Mouse (Mus musculus) liver, embryonic 15.5 days (tissue): Measurements from ENCODE around the gene Vash1. TPM values are rescaled to one million over a fixed set of nuclear protein-coding genes. Genes with fewer than 3 reads are reported as not detected.

ENCODE experiments used
- ATAC-seq: fragments of 200-750 bp; cut with Nextera tagmentation; 2 replicates; pipeline ENCODE4 v1.8.0; 2017; ENCODE audit warnings: moderate number of reproducible peaks, mild to moderate bottlenecking, moderate library complexity; ENCODE audit not compliant: insufficient read depth
- H3K27ac ChIP-seq: fragments of 300-500 bp; sonication (generic); replicated peaks from 2 replicates; pipeline ENCODE4 v1.5.1; 2015; ENCODE audit warnings: mild to moderate bottlenecking, inconsistent platforms
- H3K27me3 ChIP-seq: fragments of 300-500 bp; sonication (generic); 2 replicates; pipeline ENCODE4 v1.6.1; 2015; ENCODE audit warnings: mild to moderate bottlenecking, inconsistent platforms
- H3K36me3 ChIP-seq: fragments of 300-500 bp; sonication (generic); replicated peaks from 2 replicates; pipeline ENCODE4 v1.6.1; 2015; ENCODE audit warnings: moderate library complexity, mild to moderate bottlenecking, inconsistent platforms
- H3K4me1 ChIP-seq: fragments of 300-500 bp; sonication (generic); replicated peaks from 2 replicates; pipeline ENCODE4 v1.6.1; 2015; ENCODE audit warnings: inconsistent platforms
- H3K4me2 ChIP-seq: fragments of 300-500 bp; sonication (generic); 2 replicates; pipeline ENCODE4 v1.6.1; 2015; ENCODE audit warnings: moderate library complexity, mild to moderate bottlenecking, inconsistent platforms
- H3K4me3 ChIP-seq: fragments of 300-500 bp; sonication (generic); replicated peaks from 2 replicates; pipeline ENCODE4 v1.5.1; 2015; ENCODE audit warnings: mild to moderate bottlenecking, inconsistent platforms
- H3K9ac ChIP-seq: fragments of 300-500 bp; sonication (generic); 2 replicates; pipeline ENCODE4 v1.6.1; 2015; ENCODE audit warnings: moderate library complexity, mild to moderate bottlenecking, inconsistent platforms
- H3K9me3 ChIP-seq: fragments of 300-500 bp; sonication (generic); replicated peaks from 2 replicates; pipeline ENCODE4 v1.6.1; 2016; ENCODE audit warnings: inconsistent platforms
- WGBS: fragments of 180-500 bp; shearing (Covaris S2); methylation state at CpG from one replicate; pipeline ENCODE4 v1.1.7; 2015; ENCODE audit warnings: mixed read lengths; ENCODE audit not compliant: insufficient replicate concordance; 5-methylcytosine and 5-hydroxymethylcytosine counted together
- polyA plus RNA-seq: library from polyadenylated mRNA; unstranded; fragments of >200 nt; fragmentation: Nextera tagmentation; extraction: Ambion mirVana; gene quantifications from 2 replicates; pipeline ENCODE4 v1.2.1, GENCODE M21; 2015

Gene Vash1
- polyA plus RNA-seq, 1 experiment from 2014 or later: 0.93 TPM

GRCm38 (mm10) chr12:86724300-86724699 is 45.8 kb downstream of the Vash1 start:
- Histone ChIP-seq H3K4me2 (no peak overlapping the region), H3K27ac (no peak overlapping the region), H3K4me3 (no peak overlapping the region), H3K9me3 (no peaks in the 10 kb centered on the region), H3K4me1 (peaks cover 10% of the 10 kb centered on the region), H3K36me3 (no peaks in the 10 kb centered on the region), H3K27me3 (peaks cover 9% of the 10 kb centered on the region; the same call in 1 of the 2 replicates), H3K9ac (no peak overlapping the region)
- 70% methylated on average over 2 of the region's 2 CpGs for WGBS
- no peak for ATAC-seq

GRCm38 (mm10) chr12:86725706-86726105 is 47.2 kb downstream of the Vash1 start:
- under 1% methylated on average over 19 of the region's 19 CpGs for WGBS
- Histone ChIP-seq H3K4me2 (peak overlapping the region; percentile 98), H3K27ac (no peak overlapping the region), H3K36me3 (no peaks in the 10 kb centered on the region), H3K9me3 (no peaks in the 10 kb centered on the region), H3K9ac (peak overlapping the region; percentile 54), H3K4me1 (peaks cover 10% of the 10 kb centered on the region), H3K27me3 (peaks cover 9% of the 10 kb centered on the region; the same call in 1 of the 2 replicates), H3K4me3 (peak overlapping the region; percentile 66)
- ATAC-seq: peak; percentile 58

GRCm38 (mm10) chr12:86726120-86726640 is 47.7 kb downstream of the Vash1 start, which contains the start of gene Angel1:
Angel1 (minus strand) TSS chr12:86726460.
- WGBS: under 1% methylated on average over 44 of the region's 44 CpGs
- peaks cover 10% of the 10 kb centered on the region for H3K4me1 ChIP-seq
- peak within 1 kb of the TSS; percentile 98 for H3K4me2 ChIP-seq
- peak within 1 kb of the TSS; percentile 66 for H3K4me3 ChIP-seq
- peak; percentile 97 for ATAC-seq
- H3K36me3 ChIP-seq: no peaks in the 10 kb centered on the region
- no peak within 1 kb of the TSS for H3K27ac ChIP-seq
- H3K9ac ChIP-seq: peak within 1 kb of the TSS; percentile 54
- peaks cover 9% of the 10 kb centered on the region; the same call in 1 of the 2 replicates for H3K27me3 ChIP-seq
- H3K9me3 ChIP-seq: no peaks in the 10 kb centered on the region

GRCm38 (mm10) chr12:86734319-86734810 is 55.9 kb downstream of the Vash1 start, which contains the start of gene Lrrc74a:
Lrrc74a (plus strand) TSS chr12:86734369.
- H3K4me1 ChIP-seq: no peaks in the 10 kb centered on the region
- ATAC-seq: no peak
- H3K36me3 ChIP-seq: no peaks in the 10 kb centered on the region
- no peak within 1 kb of the TSS for H3K9ac ChIP-seq
- WGBS: 71% methylated on average over 8 of the region's 8 CpGs
- H3K9me3 ChIP-seq: no peaks in the 10 kb centered on the region
- no peak within 1 kb of the TSS for H3K27ac ChIP-seq
- H3K4me2 ChIP-seq: no peak within 1 kb of the TSS
- no peak within 1 kb of the TSS for H3K4me3 ChIP-seq
- H3K27me3 ChIP-seq: no peaks in the 10 kb centered on the region

Other genes starting within 250 kb of the Vash1 start
- gene Angel1, start 47.8 kb downstream of the Vash1 start, polyA plus RNA-seq: 1.0 and 1.2 TPM in 2 replicates
- gene Lrrc74a, start 55.7 kb downstream of the Vash1 start, polyA plus RNA-seq: not detected in 2 replicates
- 2.8 and 3.1 TPM in 2 replicates for gene Irf2bpl, start 206.1 kb downstream of the Vash1 start, polyA plus RNA-seq